Mouse (Mus musculus) thymus, postnatal 14 days (tissue): ENCODE data around the gene Myh9.

ENCODE experiments used
- DNase-seq: peaks from one replicate; pipeline ENCODE4 v3.0.0; 2021

Myh9 gene

GRCm38 (mm10) chr15:77843046-77843445 lies 1.1 kb upstream of the Myh9 start:
- DNase-seq: no peak

- peak; percentile 67 for DNase-seq
These were observed 471 bp downstream of the Myh9 start for GRCm38 (mm10) chr15:77841361-77842046.

GRCm38 (mm10) chr15:77840450-77841360 lies 1.3 kb downstream of the Myh9 start:
- DNase-seq: peak; percentile 65

GRCm38 (mm10) chr15:77839529-77840286 lies 2.3 kb downstream of the Myh9 start:
- DNase-seq: no peak

GRCm38 (mm10) chr15:77838530-77839387 lies 3.2 kb downstream of the Myh9 start:
- DNase-seq: peak; percentile 67

- DNase-seq: no peak
These were observed 4.4 kb downstream of the Myh9 start for GRCm38 (mm10) chr15:77837444-77838117.

- DNase-seq: no peak
These were observed 5.1 kb downstream of the Myh9 start for GRCm38 (mm10) chr15:77836692-77837443.

- DNase-seq: no peak
These were observed 5.9 kb downstream of the Myh9 start for GRCm38 (mm10) chr15:77835930-77836653.

GRCm38 (mm10) chr15:77834336-77835268 lies 7.4 kb downstream of the Myh9 start:
- DNase-seq: peak; percentile 73

- no peak for DNase-seq
These were observed 8.2 kb downstream of the Myh9 start for GRCm38 (mm10) chr15:77833731-77834130.

- DNase-seq: no peak
These were observed 8.9 kb downstream of the Myh9 start for GRCm38 (mm10) chr15:77833083-77833482.

- peak; percentile 69 for DNase-seq
These were observed 9.5 kb downstream of the Myh9 start for GRCm38 (mm10) chr15:77832458-77832904.

GRCm38 (mm10) chr15:77831754-77832457 lies 10.1 kb downstream of the Myh9 start:
- DNase-seq: no peak

GRCm38 (mm10) chr15:77831138-77831579 lies 10.8 kb downstream of the Myh9 start:
- no peak for DNase-seq

- DNase-seq: no peak
These were observed 11.4 kb downstream of the Myh9 start for GRCm38 (mm10) chr15:77830481-77831137.

- DNase-seq: no peak
These were observed 12.4 kb downstream of the Myh9 start for GRCm38 (mm10) chr15:77829542-77829941.

- no peak for DNase-seq
These were observed 13.1 kb downstream of the Myh9 start for GRCm38 (mm10) chr15:77828910-77829309.

GRCm38 (mm10) chr15:77828242-77828641 lies 13.7 kb downstream of the Myh9 start:
- no peak for DNase-seq
